Mouse (Mus musculus) liver, adult 2 months (tissue): Measurements from ENCODE around the gene Olfr353. TPM values are rescaled to one million over a fixed set of nuclear protein-coding genes. Genes with fewer than 3 reads are reported as not detected.

Source experiments
- DNase-seq: peaks from one replicate; pipeline ENCODE4 v3.0.0-alpha.2; 2011; ENCODE audit warnings: low read depth, low spot score; ENCODE audit errors: extremely low read depth
- H3K27ac ChIP-seq: fragments of 200-500 bp; replicated peaks from 2 replicates; pipeline ENCODE4 v1.5.1; 2012; ENCODE audit warnings: low read depth, mild to moderate bottlenecking, control low read depth, inconsistent platforms, low read length; ENCODE audit not compliant: insufficient read depth
- H3K27me3 ChIP-seq: fragments of 200-500 bp; 2 replicates; pipeline ENCODE4 v1.6.1; 2012; ENCODE audit warnings: mild to moderate bottlenecking, moderate library complexity, low read length, inconsistent platforms; ENCODE audit not compliant: control insufficient read depth, insufficient read depth
- H3K36me3 ChIP-seq: fragments of 200-500 bp; 2 replicates; pipeline ENCODE4 v1.6.1; 2012; ENCODE audit warnings: low read length, inconsistent platforms; ENCODE audit not compliant: control insufficient read depth, insufficient read depth
- H3K4me1 ChIP-seq: fragments of 200-500 bp; 2 replicates; pipeline ENCODE4 v1.6.1; 2011; ENCODE audit warnings: low read length; ENCODE audit not compliant: control insufficient read depth, insufficient read depth
- H3K4me3 ChIP-seq: fragments of 200-500 bp; 2 replicates; pipeline ENCODE4 v1.5.1; 2011; ENCODE audit warnings: low read depth, mild to moderate bottlenecking, control low read depth, low read length, moderate library complexity; ENCODE audit not compliant: insufficient read depth
- H3K79me2 ChIP-seq: fragments of 200-500 bp; 2 replicates; pipeline ENCODE4 v1.6.1; 2012; ENCODE audit warnings: inconsistent platforms, mild to moderate bottlenecking, low read length, moderate library complexity; ENCODE audit not compliant: control insufficient read depth, insufficient read depth
- H3K9ac ChIP-seq: fragments of 200-500 bp; 2 replicates; pipeline ENCODE4 v1.6.1; 2012; ENCODE audit warnings: low read depth, mild to moderate bottlenecking, control low read depth, inconsistent platforms, low read length
- CTCF ChIP-seq: fragments of 200-500 bp; IDR thresholded peaks from 2 replicates; pipeline ENCODE4 v1.5.1; 2011; ENCODE audit warnings: low read depth, low read length, control low read depth
- POLR2A ChIP-seq: fragments of 200-500 bp; IDR thresholded peaks from 2 replicates; pipeline ENCODE4 v1.6.1; 2011; ENCODE audit warnings: low read length, control low read depth; ENCODE audit not compliant: insufficient read depth; ENCODE audit errors: extremely low read depth
- WGBS: fragments of 180-500 bp; shearing (Covaris S2); methylation state at CpG from one replicate; pipeline ENCODE4 v1.1.7; 2018; 5-methylcytosine and 5-hydroxymethylcytosine counted together
- polyA plus RNA-seq: library from polyadenylated mRNA; depleted of rRNA; stranded (reverse); fragments of >200 nt; gene quantifications from 2 replicates; pipeline ENCODE4 v1.2.3, GENCODE M21; 2012; rRNA removed
- total RNA-seq: library from RNA; depleted of rRNA; stranded (reverse); fragments of >200 nt; gene quantifications from 2 replicates; pipeline ENCODE4 v1.2.3, GENCODE M21; 2014; rRNA removed

The Olfr353 gene
- total and polyA plus RNA-seq, 2 experiments: not detected

DNA sequence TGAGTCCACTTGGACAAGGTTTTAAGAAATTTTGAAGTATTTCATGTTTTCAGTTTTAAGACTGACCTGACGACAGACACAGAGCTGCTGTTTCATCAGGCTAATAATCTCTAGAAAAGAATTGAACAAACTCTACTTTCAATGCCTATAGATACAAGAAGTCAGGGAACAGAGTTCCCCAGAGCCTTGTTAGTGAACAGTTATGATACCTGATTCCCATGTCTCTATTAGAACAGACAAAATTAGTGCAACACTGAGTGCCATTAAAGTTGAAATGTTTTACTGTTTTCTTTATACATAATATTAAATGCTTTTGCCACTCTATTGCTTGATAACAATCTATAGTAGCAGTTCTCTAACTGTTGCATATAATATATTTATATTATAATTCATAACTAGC is 30.2 kb downstream of the Olfr353 start, which contains the start of gene Olfr351:
TSS of gene Olfr351 (minus strand) at position 101 of the 400 bp plus-strand sequence.
- no peak within 1 kb of the TSS for H3K4me3 ChIP-seq
- H3K4me1 ChIP-seq: no peaks in the 10 kb centered on the region
- no peak within 1 kb of the TSS for H3K27ac ChIP-seq
- no peaks in the 10 kb centered on the region for H3K36me3 ChIP-seq
- 76% methylated on average over 1 of the region's 1 CpGs for WGBS
- no peak for DNase-seq
- no peak within 1 kb of the TSS for H3K9ac ChIP-seq
- H3K79me2 ChIP-seq: no peaks in the 10 kb centered on the region
- H3K27me3 ChIP-seq: no peaks in the 10 kb centered on the region
- TF ChIP-seq POLR2A (no peak), CTCF (no peak)

DNA sequence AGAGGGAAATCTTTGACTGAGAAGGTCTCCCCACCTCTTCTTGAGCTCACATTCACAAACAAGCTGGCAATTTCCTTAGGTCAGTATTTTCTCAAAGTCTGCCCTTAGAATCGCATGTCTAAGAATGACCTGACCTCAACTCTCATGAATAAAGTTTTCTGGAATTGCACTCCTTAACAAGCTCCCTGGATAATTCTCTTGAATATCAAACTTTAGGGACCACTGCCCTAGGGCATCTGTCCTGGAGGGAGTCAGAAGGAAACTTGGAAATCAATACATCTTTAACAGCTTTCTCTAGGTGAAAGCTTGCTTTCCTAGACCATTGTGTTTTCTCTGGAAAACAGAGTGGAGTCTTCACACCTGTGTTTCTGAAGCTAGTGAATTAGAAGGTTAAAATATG is 46.7 kb downstream of the Olfr353 start, which contains the start of gene Olfr350:
TSS of gene Olfr350 (plus strand) at position 301 of the 400 bp plus-strand sequence.
- Histone ChIP-seq H3K36me3 (no peaks in the 10 kb centered on the region), H3K4me3 (no peak within 1 kb of the TSS), H3K9ac (no peak within 1 kb of the TSS), H3K79me2 (no peaks in the 10 kb centered on the region), H3K27ac (no peak within 1 kb of the TSS), H3K4me1 (no peaks in the 10 kb centered on the region), H3K27me3 (no peaks in the 10 kb centered on the region)
- no peak for TF ChIP-seq POLR2A
- no peak for TF ChIP-seq CTCF
- 76% methylated on average over 1 of the region's 1 CpGs for WGBS
- no peak for DNase-seq

Other genes starting within 250 kb of the Olfr353 start
- gene Olfr346, start 207.1 kb downstream of the Olfr353 start, total RNA-seq: not detected in 2 replicates
- gene Olfr346, start 207.1 kb downstream of the Olfr353 start, polyA plus RNA-seq: not detected in 2 replicates
- gene Olfr347, start 161.0 kb downstream of the Olfr353 start, total RNA-seq: not detected in 2 replicates
- not detected in 2 replicates for gene Olfr347, start 161.0 kb downstream of the Olfr353 start, polyA plus RNA-seq
- gene Olfr348, start 108.7 kb downstream of the Olfr353 start, total RNA-seq: not detected in 2 replicates
- gene Olfr348, start 108.7 kb downstream of the Olfr353 start, polyA plus RNA-seq: not detected in 2 replicates
- not detected in 2 replicates for gene Olfr50, start 102.4 kb downstream of the Olfr353 start, total RNA-seq
- not detected in 2 replicates for gene Olfr50, start 102.4 kb downstream of the Olfr353 start, polyA plus RNA-seq
- not detected in 2 replicates for gene Olfr3, start 75.9 kb downstream of the Olfr353 start, total RNA-seq
- gene Olfr3, start 75.9 kb downstream of the Olfr353 start, polyA plus RNA-seq: not detected in 2 replicates
- gene Olfr350, start 46.6 kb downstream of the Olfr353 start, total RNA-seq: not detected in 2 replicates
- not detected in 2 replicates for gene Olfr350, start 46.6 kb downstream of the Olfr353 start, polyA plus RNA-seq
- gene Olfr351, start 30.3 kb downstream of the Olfr353 start, total RNA-seq: not detected in 2 replicates
- gene Olfr351, start 30.3 kb downstream of the Olfr353 start, polyA plus RNA-seq: not detected in 2 replicates
- not detected in 2 replicates for gene Olfr352, start 24.5 kb downstream of the Olfr353 start, total RNA-seq
- gene Olfr352, start 24.5 kb downstream of the Olfr353 start, polyA plus RNA-seq: not detected in 2 replicates
- gene Olfr354, start 12.7 kb upstream of the Olfr353 start, total RNA-seq: not detected in 2 replicates
- gene Olfr354, start 12.7 kb upstream of the Olfr353 start, polyA plus RNA-seq: not detected in 2 replicates
- gene Olfr355, start 36.0 kb upstream of the Olfr353 start, total RNA-seq: not detected in 2 replicates
- not detected in 2 replicates for gene Olfr355, start 36.0 kb upstream of the Olfr353 start, polyA plus RNA-seq
- not detected in 2 replicates for gene Olfr356, start 44.2 kb upstream of the Olfr353 start, total RNA-seq
- not detected in 2 replicates for gene Olfr356, start 44.2 kb upstream of the Olfr353 start, polyA plus RNA-seq
- gene Olfr357, start 100.9 kb upstream of the Olfr353 start, total RNA-seq: not detected in 2 replicates
- not detected in 2 replicates for gene Olfr357, start 100.9 kb upstream of the Olfr353 start, polyA plus RNA-seq
- not detected in 2 replicates for gene Olfr358, start 116.4 kb upstream of the Olfr353 start, total RNA-seq
- not detected in 2 replicates for gene Olfr358, start 116.4 kb upstream of the Olfr353 start, polyA plus RNA-seq
- gene Olfr360, start 172.8 kb upstream of the Olfr353 start, total RNA-seq: not detected in 2 replicates
- not detected in 2 replicates for gene Olfr360, start 172.8 kb upstream of the Olfr353 start, polyA plus RNA-seq
- not detected in 2 replicates for gene Olfr361, start 196.4 kb upstream of the Olfr353 start, total RNA-seq
- not detected in 2 replicates for gene Olfr361, start 196.4 kb upstream of the Olfr353 start, polyA plus RNA-seq
- gene Olfr362, start 225.0 kb upstream of the Olfr353 start, total RNA-seq: not detected in 2 replicates
- not detected in 2 replicates for gene Olfr362, start 225.0 kb upstream of the Olfr353 start, polyA plus RNA-seq
- not detected in 2 replicates for gene Olfr364-ps1, start 246.4 kb upstream of the Olfr353 start, total RNA-seq
- gene Olfr364-ps1, start 246.4 kb upstream of the Olfr353 start, polyA plus RNA-seq: not detected in 2 replicates